Mouse (Mus musculus) fat pad, adult 2 months (tissue): ENCODE data around the gene Gm49342.
"Not testable (repeated sequence)": the region's sequence is repeated elsewhere in the genome, so short reads cannot be mapped to it uniquely, and the experiment has no call there.

Experiments used
- DNase-seq: peaks from one replicate; pipeline ENCODE4 v3.0.0-alpha.2; 2011; ENCODE audit warnings: low read depth, low spot score; ENCODE audit errors: extremely low read depth

Gene Gm49342

DNA sequence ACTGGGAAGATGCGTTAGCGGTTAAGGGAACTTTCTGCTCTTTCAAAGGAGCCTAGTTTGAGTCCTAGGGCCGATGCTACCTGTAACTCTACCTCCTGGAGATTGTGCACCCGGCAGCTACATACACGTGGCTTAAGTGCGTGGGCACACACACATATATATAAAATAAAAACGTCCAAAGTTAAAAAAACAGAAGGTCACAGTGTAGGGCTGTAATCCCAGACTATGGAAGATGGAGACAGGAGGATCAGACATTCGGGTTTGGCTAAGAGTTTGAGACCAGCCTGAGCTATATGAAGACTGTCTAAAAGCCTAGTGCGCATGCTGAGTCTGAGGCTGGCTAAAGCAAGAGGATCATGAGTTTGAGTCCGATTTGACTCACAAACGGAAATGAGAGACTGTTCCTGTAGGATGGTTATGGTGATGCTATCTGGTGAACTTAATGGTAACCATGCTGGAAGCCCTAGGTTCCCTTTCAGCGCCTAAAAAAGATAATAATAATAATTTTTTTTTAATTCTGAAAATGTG is 12.8 kb upstream of the Gm49342 start:
- no peak for DNase-seq

DNA sequence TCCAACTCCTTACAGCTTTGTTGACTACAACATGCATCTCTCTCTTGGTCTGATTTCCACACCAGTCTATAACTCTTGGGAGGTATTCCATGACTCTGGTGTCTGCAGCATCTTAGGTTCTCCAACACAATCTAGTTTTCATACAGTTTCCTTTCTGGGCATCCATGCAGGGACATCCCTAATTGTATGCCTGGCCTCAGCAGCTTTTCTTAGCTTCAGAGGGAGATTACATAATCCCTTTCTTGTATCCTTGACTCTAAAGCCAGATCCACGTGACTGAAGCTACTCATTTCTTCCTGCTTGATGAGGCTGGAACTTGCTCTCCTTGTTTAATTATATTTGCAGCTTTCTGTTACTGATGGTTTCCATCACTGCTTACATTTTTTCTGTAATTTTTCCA is 7.7 kb upstream of the Gm49342 start:
- no peak for DNase-seq

GRCm38 (mm10) chr14:50938119-50938908 is 6.0 kb upstream of the Gm49342 start:
- DNase-seq = no peak

GRCm38 (mm10) chr14:50938940-50939339 is 5.4 kb upstream of the Gm49342 start:
- DNase-seq = no peak

GRCm38 (mm10) chr14:50944668-50945033 is 334 bp downstream of the Gm49342 start:
- DNase-seq = not testable (repeated sequence)

DNA sequence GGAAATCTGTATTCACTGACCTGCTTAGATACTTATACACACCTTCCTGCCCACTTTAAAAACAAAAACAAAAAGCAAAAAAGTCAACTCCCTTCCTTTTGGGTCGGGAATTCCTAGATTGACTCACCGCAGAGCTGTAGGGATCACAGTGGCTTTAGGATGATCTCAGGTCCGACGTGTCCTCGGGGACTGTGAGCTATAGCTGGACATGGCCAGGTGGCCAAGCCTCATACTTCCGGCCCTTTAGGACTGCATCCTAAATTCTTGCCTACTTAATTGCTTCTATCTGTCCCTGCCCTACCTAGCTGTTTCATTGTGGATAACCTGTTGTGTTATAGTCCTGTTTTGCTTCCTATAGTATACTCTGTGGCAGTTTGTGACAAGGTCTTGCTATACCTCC is 764 bp downstream of the Gm49342 start:
- not testable (repeated sequence) for DNase-seq

DNA sequence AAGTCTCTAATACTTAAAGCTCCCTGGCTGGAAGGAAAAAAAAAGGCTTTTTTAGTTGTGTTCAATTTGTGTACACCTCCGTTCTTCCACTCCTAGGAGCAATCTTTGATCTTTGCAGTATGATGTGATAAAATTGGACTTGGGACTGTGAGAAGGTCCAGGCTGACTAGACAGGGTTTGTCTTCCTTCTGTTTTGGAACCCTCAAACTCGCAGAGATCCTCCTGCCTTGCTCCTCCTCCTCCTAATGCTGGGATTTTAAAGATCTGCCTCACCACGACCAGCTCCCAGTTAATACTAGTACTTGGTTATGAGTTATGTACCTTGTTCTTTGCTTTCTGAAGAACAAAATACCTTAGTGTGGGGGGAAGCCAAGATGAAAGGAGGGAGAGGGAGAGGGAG is 1.2 kb downstream of the Gm49342 start:
- not testable (repeated sequence) for DNase-seq

- DNase-seq = no peak
Measured at GRCm38 (mm10) chr14:50955487-50955886, 11.2 kb downstream of the Gm49342 start.

GRCm38 (mm10) chr14:50955942-50956508 is 11.7 kb downstream of the Gm49342 start, which contains the start of gene Pnp2:
TSS of gene Pnp2 (plus strand) at chr14:50955992.
- not testable (repeated sequence) for DNase-seq

GRCm38 (mm10) chr14:50956724-50957123 is 12.4 kb downstream of the Gm49342 start:
- DNase-seq = not testable (repeated sequence)

DNA sequence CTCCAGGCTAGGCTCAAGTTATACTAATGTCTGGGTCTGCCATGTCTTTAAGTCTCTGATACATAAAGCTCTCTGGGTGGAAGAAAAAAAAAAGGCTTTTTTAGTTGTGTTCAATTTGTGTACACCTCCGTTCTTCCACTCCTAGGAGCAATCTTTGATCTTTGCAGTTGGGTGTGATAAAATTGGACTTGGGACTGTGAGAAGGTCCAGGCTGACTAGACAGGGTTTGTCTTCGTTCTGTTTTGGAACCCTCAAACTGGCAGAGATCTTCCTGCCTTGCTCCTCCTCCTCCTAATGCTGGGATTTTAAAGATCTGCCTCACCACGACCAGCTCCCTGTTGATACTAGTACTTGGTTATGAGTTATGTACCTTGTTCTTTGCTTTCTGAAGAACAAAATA is 12.8 kb downstream of the Gm49342 start:
- DNase-seq = not testable (repeated sequence)

- not testable (repeated sequence) for DNase-seq
Measured at GRCm38 (mm10) chr14:50958289-50958995, 14.1 kb downstream of the Gm49342 start.

GRCm38 (mm10) chr14:50968216-50968980 is 24.1 kb downstream of the Gm49342 start:
- peak; percentile 91 for DNase-seq

DNA sequence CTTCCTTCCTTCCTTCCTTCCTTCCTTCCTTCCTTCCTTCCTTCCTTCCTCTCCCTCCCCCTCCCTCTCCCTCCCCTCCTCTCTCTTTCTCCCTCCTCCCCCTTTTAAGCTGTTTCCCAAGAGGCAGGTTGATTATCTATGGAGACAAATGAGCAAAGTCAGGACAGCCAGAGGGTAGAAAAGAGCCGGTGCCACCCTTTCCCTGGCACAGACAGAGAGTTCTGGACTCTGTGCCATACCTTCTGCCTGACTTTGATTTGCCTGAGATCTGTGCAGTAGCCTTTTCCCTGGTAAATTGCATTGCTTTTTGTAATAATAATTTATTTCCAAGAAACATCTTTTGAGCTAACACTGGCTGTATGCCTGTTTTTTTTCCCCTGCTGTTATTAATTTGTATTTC is 24.7 kb downstream of the Gm49342 start:
- DNase-seq = no peak

- DNase-seq = no peak
Measured at GRCm38 (mm10) chr14:50969558-50970544, 25.5 kb downstream of the Gm49342 start.

- DNase-seq = no peak
Measured at GRCm38 (mm10) chr14:50970822-50971221, 26.5 kb downstream of the Gm49342 start.

- not testable (repeated sequence) for DNase-seq
Measured at GRCm38 (mm10) chr14:50973054-50973453, 28.7 kb downstream of the Gm49342 start.

DNA sequence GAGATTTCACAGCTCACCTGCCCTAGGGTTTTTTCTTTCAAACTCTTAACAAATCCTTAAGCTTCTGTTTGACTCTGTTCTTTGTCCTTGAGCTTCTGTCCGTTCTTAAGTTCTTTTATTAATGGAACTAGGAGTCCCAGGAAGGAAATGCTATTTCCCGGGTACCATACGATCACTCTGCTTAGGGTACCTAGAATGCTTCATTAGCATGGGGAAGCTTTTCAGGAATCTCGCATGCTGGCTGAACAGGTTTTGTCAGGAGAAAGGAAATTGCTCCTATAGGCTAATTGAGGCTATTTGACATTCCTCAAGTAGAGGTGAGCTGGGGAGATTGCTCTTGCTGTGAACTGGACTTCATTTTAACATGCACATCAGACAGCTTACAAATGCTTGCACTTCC is 29.4 kb downstream of the Gm49342 start:
- DNase-seq = no peak

DNA sequence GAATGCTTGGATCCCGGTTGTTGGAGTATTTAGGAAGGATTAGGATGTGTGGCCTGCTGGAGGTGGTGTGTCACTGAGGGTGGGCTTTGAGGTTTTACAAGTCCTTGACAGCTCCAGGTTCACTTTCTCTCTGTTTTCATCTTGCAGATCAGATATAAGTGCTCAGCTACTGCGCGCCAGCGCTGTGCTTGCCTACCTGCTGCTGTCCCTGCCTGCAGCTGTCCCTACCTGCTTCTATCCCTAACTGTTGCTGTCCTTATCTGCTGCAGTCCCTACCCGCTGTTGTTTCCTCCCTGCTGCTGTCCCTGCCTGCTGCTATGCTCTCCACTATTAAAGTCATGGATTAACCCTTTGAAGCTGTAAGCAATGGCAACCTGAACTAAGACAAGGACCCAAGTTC is 30.7 kb downstream of the Gm49342 start:
- no peak for DNase-seq

DNA sequence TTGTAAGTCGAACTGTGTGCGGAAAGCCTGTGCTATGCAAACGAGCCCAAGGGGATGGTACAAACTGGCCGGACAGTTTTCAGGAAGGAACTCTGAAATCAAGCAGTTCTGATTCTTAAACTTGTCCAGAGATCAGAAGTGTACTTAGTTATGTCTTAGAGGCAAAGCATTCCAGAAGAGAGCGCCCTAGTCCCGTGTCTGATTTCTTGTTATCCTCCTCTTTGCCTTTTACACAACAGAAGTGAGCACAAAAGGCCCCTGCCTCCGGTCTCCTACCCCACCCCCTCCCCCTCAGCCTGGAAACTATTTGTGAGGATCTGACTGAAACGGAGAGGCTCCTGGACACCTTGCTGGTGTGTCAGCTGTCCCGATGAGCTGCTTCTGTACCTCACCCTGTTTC is 32.4 kb downstream of the Gm49342 start:
- DNase-seq = no peak
